Mouse (Mus musculus): Measurements from ENCODE around the gene Sinhcaf.
"Not testable (repeated sequence)": the region's sequence is repeated elsewhere in the genome, so short reads cannot be mapped to it uniquely, and the experiment has no call there.

Gene Sinhcaf

DNA sequence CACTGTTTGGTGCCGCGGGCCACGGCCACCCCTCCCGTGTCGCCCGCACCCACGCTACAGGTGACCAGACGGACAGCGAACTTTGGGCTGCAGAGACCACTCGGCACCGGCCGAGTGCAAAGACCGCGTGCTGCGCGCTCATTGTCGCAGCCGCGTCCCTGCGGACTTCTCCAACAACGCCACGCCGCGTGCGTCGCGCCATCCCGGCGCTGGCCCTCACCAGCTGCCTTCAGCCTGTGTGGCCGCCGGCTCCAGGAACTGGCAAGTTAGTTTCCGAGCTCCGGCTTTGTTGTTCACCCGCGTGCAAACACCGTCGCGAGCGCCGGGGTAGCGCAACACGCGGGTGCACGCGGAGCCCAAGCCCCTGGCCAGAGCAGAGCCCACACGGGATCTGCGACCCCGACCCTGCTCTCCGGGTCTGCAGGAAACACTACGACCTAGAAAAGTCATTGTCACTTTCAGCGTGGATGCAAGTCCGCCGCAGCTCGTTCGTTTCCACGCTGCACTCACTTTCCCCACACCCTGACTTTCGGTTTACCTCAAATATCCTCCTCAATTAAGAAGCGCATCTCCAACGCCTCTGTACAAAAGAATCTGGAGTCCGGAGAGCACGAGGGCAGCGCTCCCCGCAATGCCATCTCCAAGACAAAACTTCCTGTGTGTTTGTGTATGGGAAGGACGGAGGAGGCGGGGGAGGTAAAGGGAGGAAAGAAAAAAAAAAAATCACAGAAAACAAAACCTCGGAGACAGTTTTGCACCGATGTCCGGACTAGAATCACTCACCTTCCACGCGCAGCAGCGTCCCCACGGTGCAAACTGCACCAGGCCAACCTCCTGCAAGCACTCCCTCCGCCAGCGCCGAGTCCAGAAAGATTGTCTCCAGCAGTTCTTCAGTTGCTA, 508 bp downstream of the Sinhcaf start:
- DNase-seq (ENCODE audit: low spot score), result peak; percentile 37

DNA sequence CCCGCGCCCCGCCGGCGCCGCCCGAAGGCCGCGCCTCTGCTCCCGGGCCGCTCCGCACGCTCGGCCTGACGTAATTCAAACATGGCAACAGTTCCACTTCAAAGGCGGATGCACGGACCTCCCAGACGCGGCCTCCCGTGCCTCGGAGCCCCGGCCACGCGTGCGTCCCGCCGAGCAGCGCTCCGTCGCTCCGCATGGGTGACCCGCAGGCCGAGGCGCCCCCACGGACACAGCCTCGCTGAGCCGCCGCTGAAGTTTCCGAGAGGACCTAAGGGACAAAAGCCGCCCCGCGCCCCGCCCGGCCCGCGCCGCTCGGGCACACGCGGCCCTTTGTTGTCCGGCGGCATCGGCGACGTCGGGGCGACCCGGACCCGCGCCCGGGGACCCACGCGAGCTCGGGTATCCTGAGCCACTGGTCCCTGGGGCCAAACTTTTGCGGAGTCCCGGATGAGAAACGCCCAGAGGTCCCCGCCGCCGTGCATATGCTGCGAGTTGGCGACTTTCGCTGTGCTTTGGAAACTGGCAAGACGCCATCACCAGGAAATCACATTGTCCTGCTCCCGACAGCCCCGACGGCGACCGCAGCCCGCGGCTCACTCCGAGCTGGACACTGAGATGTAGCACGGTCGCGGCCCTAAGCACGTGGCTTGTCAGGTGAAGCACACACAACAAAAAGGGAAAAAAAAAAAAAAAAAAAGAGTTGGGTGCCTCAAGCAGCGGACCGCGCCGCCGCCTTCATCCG, 1.3 kb downstream of the Sinhcaf start:
- peak; percentile 47 for DNase-seq (ENCODE audit: low spot score)

DNA sequence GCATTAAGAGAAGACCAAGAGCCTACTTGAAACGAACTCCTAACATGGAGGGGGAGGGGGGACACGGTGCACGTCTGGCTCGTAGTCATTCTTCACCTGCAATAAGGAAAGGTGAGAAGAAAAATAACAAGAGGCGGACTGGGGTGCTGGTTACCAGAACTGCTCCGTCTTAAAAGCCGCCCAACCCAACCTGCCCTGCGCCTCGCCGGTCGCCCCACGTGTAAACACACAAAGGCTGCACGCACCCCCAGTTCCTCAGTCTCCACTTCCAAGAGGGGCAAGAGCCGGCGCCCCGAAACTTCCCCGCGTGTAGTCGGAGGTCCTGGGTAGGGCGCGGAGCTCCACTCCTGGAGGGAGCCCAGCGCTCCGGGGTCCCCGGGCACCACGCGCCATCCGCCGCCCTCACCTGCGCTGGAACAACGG, 1.9 kb downstream of the Sinhcaf start:
- no peak for DNase-seq (ENCODE audit: low spot score)

DNA sequence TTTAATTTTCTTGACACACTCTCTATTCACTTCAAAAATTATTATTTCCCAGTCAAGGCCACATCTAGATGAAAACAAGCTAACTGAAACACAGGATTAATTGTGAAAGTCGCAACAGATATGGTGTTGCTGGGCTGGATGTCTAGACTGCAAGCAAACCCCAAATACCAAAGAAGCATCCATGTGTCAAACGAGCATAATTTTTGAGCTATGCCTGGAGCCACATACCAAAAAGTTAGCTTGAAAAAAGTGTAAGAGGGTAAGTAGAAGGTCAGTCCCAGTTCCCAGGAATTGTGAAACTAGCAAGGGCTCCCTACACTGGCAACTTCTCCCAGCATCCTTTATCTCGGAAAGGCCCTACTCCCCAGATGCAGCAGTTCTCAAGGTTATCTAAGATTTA, 2.6 kb downstream of the Sinhcaf start:
- DNase-seq (ENCODE audit: low spot score), result no peak

DNA sequence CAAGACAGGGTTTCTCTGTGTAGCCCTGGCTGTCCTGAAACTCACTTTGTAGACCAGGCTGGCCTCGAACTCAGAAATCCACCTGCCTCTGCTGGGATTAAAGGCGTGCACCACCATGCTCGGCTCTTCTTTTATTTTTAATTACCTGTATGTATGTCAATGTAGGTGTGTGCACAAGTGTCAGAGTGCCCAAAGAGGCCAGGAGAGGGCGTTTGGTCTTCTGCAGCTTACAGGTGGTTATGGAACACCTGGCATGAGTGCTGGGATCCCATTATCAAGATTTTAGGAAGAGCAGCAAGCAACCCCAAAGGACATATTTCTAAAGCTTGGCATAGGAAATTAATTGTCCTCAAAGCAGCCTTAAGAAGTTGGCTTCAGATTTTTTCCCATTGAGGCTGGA, 3.9 kb downstream of the Sinhcaf start:
- DNase-seq (ENCODE audit: low spot score), result no peak

DNA sequence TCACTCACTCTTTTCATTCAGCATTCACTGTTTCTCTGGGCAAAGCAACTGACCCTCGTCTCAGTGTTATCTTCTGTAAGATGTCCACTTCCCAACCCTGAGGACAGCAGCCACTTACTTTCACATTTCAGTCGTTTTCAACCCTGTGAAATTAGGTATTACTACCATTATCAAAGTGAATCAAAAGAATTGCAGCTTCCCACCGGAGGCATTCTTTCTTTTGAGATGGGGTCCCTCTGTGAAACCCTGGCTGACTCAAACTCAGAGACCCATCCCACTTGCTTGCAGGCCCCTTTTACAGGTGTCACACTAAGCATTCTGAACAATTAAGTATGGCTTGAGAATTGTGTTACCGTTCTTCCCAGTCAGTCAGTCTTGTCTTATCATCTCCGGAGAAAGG, 4.4 kb downstream of the Sinhcaf start:
- no peak for DNase-seq (ENCODE audit: low spot score)

DNA sequence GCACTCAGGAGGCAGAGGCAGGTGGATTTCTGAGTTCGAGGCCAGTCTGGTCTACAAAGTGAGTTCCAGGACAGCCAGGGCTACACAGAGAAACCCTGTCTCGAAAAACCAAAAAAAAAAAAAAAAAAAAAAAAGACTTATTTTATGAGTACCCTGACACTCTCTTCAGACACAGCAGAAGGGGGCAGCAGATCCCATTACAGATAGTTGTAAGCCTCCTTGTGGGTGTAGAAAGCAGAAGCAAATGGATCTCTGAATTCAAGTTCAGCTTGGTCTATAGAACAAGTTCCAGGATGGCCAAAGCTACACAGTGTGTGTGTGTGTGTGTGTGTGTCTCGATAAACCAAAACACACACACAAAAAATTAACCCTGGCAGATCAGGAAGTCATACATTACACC, 5.9 kb downstream of the Sinhcaf start:
- not testable (repeated sequence) for DNase-seq (ENCODE audit: low spot score)

DNA sequence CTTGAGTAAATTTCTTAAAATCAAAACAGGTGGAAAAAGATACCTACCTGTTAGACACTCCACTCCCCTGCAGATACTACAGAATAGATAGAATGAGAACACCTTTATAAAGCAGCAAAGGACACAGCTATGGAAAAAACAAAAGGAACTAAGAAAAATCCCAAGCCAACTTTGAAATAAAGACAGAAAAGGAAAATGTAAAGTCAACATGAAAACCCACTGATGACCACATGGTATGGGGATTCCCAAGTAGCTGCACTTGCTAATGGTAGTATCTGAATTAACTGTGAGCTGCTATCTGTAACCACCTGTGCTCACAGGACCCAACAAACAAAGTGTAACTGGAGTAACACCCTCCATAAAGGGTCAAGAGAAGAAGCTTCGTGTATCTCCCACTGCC, 8.6 kb downstream of the Sinhcaf start:
- DNase-seq (ENCODE audit: low spot score), result no peak

DNA sequence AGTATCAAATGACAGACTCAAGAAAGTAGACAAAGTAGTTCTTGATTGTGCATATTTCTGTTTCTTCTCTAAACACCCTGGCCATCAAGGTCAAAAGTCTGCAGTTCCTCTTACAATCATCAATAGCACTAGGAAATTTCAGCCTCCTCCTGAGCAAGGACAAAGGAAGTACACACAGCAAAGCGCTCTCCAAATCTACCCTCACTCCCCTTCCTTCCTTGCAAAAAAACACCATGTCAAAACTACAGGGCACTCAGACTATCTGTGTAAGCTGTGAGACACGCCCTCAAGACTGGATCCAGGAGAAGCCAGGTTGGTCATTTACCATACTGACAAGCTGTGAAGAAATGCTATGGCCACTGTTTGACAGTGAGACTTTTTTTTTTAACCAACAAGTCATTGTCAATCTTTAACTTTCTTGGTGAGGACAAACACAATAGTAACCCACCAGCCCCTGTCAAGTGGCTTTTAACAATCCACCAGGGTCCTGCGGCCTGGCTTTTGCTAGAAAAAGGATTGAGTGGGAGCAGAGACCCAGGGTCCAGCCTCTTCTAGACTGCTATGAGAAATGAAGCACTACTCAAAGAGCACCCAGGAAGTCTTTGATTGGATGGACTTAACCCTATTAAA, 11.2 kb downstream of the Sinhcaf start:
- DNase-seq (ENCODE audit: low spot score), result no peak

DNA sequence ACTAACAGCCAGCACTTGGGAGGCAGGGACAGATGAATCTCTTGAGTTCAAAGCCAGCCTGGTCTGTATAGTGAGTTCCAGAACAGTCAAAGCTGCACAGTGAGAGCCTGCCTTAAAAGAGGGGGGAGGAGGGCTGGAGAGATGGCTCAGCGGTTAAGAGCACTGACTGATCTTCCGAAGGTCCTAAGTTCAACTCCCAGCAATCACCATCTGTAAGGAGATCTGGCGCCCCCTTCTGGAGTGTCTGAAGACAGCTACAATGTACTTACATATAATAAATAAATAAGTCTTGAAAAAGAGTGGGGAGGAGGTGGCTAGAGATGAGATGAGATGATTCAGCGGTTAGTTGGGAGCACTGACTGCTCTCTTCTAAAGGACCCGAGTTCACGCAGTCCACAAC, 15.0 kb downstream of the Sinhcaf start:
- DNase-seq (ENCODE audit: low spot score), result no peak

- no peak for DNase-seq (ENCODE audit: low spot score)
These were observed 27.3 kb downstream of the Sinhcaf start for GRCm38 (mm10) chr6:148918841-148919398.

DNA sequence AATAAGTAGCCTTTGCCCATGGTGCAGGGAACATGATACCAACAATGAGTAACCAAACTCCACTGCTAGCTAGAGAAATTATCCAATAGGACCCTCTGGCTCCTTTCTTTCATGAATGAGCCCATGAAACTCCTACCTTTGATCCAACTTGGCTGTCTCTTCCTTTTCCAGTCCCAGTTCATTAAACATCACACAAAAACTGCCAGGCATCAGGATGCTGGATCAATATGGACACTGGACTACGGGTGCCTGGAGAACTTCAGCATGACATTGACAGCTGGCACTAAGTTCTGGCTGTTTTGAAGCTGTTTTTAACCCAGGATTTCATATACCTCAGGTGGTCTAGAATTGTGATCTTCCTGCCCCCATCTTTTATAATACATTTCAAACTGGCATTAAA, 28.6 kb downstream of the Sinhcaf start:
- no peak for DNase-seq (ENCODE audit: low spot score)

- no peak for DNase-seq (ENCODE audit: low spot score)
These were observed 29.4 kb downstream of the Sinhcaf start for GRCm38 (mm10) chr6:148916817-148917216.

DNA sequence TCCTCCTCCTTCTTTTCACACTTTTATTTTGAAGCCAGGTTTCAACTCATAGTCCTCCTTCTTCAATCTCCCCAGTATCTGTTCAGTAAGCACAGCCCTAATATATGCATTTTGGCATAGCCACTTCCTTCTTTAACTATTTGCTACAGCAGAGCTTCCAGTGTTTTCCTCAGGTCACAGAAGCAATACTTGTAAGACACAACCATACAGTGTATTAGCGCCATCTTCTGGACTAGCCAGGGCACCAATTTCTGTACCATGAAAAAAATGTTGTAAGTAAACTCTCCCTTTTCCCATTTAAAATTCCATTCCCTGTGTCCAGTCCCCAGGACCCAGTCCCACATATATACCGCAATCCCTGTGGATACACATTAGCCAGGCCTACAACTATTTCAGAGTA, 32.3 kb downstream of the Sinhcaf start:
- peak; percentile 44 for DNase-seq (ENCODE audit: low spot score)

DNA sequence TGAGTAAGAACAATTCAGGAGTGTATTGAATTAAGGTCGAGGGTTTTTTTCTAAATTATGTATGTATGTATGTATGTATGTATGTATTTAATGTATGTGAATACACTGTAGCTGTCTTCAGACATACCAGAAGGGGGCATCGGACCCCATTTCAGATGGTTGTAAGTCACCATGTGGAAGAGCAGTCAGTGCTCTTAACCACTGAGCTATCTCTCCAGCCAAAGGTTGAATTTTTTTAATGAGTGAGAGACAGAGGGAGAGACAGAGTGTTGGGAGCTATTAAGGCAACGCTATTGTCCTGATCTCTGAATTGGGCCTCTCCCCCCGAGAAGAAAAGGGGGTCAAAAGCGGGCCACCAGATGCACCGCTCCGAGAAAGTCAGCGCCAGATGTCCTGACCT, 34.4 kb downstream of the Sinhcaf start:
- not testable (repeated sequence) for DNase-seq (ENCODE audit: low spot score)

- DNase-seq (ENCODE audit: low spot score), result no peak
These were observed 39.3 kb downstream of the Sinhcaf start for GRCm38 (mm10) chr6:148906958-148907357.

DNA sequence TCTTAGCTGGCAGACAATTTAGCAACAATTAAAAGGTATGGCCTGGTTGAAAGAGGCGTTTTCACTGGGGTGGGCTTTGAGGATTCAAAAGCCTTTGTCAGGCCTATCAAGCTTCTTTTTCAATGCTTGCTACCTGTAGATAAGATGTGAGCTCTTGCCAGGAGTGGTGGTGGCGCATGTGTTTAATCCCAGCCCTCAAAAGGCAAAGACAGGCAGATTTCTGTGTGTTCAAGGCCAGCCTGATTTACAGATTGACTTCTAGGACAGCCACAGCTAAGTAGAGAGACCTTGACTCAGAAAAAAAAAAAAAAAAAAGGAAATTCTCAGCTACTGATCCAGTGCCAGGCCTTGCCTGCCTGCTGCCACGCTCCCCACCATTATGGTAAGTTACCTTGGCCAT, 43.5 kb downstream of the Sinhcaf start:
- DNase-seq (ENCODE audit: low spot score), result no peak

GRCm38 (mm10) chr6:148896507-148896851, 49.8 kb downstream of the Sinhcaf start:
- no peak for DNase-seq (ENCODE audit: low spot score)

- DNase-seq (ENCODE audit: low spot score), result peak; percentile 94
These were observed 50.3 kb downstream of the Sinhcaf start, which contains the start of gene Caprin2 for GRCm38 (mm10) chr6:148895773-148896506. Caprin2 (minus strand) TSS chr6:148896237.

DNA sequence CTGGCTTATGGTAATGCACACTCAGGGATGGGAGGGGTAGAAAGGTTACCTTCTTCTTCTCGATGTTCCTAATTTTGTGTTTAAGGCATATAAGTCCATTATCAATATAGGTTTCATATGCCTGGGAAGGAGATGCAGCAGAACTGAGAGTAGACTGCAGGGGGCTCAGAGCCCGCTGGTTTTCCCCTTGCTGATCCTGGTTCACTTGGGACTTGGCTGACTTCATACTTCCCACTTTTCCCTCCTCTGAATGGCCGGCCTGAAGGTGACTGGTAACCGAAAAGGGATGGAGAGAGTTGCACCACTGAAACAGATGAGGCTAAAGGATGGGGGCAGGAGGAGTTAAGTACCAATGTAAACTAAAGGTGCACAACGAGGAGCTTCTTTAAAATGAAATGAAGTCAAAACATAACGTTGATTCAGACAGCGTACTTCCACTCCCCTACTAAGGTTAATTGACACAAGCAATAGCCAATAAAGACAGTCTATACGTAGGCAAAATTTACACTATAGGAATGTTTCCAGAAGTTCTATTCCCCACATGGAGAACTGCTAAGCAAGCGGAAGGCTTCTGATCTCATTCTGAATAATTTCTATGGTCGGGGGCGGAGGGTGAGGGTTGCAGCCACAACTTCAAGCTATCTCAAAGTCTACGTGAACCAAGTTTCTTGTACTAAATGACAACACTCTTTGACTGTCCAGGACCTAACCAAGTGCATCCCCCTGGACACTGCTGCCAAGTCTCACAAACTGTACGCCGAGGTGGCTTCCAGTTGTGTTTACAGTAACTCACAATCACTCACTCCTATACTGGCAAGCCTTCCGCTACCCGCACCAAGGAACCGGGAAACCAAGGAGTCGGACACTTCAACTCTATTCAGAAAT, 51.1 kb downstream of the Sinhcaf start:
- DNase-seq (ENCODE audit: low spot score), result no peak

GRCm38 (mm10) chr6:148873911-148874310, 72.4 kb downstream of the Sinhcaf start:
- no peak for DNase-seq (ENCODE audit: low spot score)
